Mouse (Mus musculus) megakaryocyte, embryonic 14.5 days (primary cell): ENCODE measurements around the gene Tmed2. TPM values are rescaled to one million over a fixed set of nuclear protein-coding genes. Genes with fewer than 3 reads are reported as not detected.
"Not testable (repeated sequence)": the region's sequence is repeated elsewhere in the genome, so short reads cannot be mapped to it uniquely, and the experiment has no call there.

Experiments used
- H3K27me3 ChIP-seq: replicated peaks from 2 replicates; pipeline ENCODE3; 2012; ENCODE audit warnings: inconsistent platforms
- H3K36me3 ChIP-seq: replicated peaks from 2 replicates; pipeline ENCODE3; 2012; ENCODE audit warnings: low read length, inconsistent platforms, mixed read lengths
- H3K4me1 ChIP-seq: 2 replicates; pipeline ENCODE4 v1.6.1; 2012; ENCODE audit warnings: inconsistent platforms
- H3K4me3 ChIP-seq: replicated peaks from 2 replicates; pipeline ENCODE3; 2012; ENCODE audit warnings: moderate library complexity, mild to moderate bottlenecking, inconsistent platforms
- H3K9me3 ChIP-seq: 2 replicates; pipeline ENCODE4 v1.6.1; 2012; ENCODE audit warnings: inconsistent platforms
- FLI1 ChIP-seq: IDR thresholded peaks from 2 replicates; pipeline ENCODE4 v1.6.1; 2012; ENCODE audit warnings: low read length, inconsistent platforms, mixed read lengths
- GATA1 ChIP-seq: IDR thresholded peaks from 3 replicates; pipeline ENCODE4 v1.6.1; 2012; ENCODE audit warnings: mixed read lengths, low read length, inconsistent platforms, borderline replicate concordance
- polyA plus RNA-seq: library from polyadenylated mRNA; stranded (reverse); fragments of >175 nt; gene quantifications from 2 replicates; pipeline ENCODE4 v1.2.3, GENCODE M21; 2012; ENCODE audit warnings: low replicate concordance; ENCODE audit not compliant: insufficient read depth

The Tmed2 gene
- polyA plus RNA-seq, 1 experiment, result 125 TPM

DNA sequence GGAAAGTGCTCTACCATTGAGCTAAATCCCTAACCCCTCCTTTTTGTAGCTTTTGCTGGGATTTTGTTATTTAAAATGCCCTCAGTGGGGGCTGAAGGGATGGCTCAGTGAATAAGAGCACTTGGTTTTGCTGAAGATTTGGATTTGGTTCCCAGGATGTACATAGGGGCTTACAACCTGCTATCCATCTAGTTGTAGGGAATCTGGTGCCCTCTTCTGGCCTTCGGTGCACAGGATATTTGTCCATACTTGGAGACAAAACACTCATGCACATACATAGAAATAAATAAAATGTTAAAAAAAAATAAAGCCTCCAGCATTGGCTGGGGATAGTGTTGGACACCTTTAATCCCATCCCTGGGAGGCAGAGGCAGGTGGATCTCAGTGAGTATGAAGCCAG lies 14.7 kb downstream of the Tmed2 start:
- peaks cover 65% of the 10 kb centered on the region for H3K36me3 ChIP-seq
- no peak overlapping the region for H3K4me3 ChIP-seq
- no peaks in the 10 kb centered on the region for H3K27me3 ChIP-seq
- no peaks in the 10 kb centered on the region for H3K9me3 ChIP-seq
- TF ChIP-seq FLI1, result no peak
- no peak for TF ChIP-seq GATA1
- H3K4me1 ChIP-seq, result peaks cover 37% of the 10 kb centered on the region

DNA sequence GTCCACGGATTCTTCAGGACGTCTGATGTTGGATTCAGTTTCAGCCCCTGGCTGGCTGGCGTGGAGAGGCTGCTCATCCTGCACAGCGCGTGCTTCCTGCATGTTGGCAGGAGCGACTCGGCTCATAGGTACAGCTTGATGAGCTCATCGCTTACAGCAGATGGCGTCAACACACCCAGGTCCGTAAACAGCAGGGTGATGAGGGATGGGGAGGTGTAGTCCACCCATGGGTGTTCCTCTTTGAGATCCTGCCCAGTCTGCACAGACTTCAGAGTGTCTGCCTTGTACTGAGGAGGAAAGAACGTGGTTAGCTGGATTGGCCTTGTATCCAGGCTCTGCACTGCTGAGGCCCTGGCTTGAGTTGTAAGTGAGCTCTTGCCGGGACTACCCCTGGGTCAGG lies 30.6 kb downstream of the Tmed2 start:
- Histone ChIP-seq H3K36me3 (peaks cover 100% of the 10 kb centered on the region), H3K4me3 (no peak overlapping the region), H3K9me3 (no peaks in the 10 kb centered on the region), H3K4me1 (peaks cover 16% of the 10 kb centered on the region), H3K27me3 (no peaks in the 10 kb centered on the region)
- no peak for TF ChIP-seq GATA1
- TF ChIP-seq FLI1, result no peak

DNA sequence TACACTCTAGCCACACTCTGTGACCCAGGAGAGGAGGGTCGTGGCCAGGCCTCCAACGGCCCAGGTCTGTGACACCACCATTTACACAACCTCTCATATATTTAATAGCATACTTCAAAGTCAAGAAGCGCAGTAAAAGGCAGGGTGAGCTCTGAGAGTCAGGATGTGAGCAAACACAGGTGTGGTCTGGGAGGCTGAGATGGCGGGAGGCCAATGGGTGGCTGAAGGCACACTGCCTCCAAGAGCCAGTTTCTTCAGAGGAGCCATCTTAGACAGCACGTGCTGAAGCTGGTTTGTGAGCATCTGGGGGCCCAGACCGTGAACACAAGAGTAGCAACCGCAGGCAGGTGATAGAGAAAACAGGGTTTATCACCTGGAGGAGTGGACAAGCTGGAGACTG lies 35.0 kb downstream of the Tmed2 start:
- no peaks in the 10 kb centered on the region for H3K9me3 ChIP-seq
- H3K4me3 ChIP-seq, result no peak overlapping the region
- peaks cover 49% of the 10 kb centered on the region for H3K4me1 ChIP-seq
- TF ChIP-seq FLI1 (no peak), GATA1 (no peak)
- H3K36me3 ChIP-seq, result peaks cover 72% of the 10 kb centered on the region
- H3K27me3 ChIP-seq, result no peaks in the 10 kb centered on the region

DNA sequence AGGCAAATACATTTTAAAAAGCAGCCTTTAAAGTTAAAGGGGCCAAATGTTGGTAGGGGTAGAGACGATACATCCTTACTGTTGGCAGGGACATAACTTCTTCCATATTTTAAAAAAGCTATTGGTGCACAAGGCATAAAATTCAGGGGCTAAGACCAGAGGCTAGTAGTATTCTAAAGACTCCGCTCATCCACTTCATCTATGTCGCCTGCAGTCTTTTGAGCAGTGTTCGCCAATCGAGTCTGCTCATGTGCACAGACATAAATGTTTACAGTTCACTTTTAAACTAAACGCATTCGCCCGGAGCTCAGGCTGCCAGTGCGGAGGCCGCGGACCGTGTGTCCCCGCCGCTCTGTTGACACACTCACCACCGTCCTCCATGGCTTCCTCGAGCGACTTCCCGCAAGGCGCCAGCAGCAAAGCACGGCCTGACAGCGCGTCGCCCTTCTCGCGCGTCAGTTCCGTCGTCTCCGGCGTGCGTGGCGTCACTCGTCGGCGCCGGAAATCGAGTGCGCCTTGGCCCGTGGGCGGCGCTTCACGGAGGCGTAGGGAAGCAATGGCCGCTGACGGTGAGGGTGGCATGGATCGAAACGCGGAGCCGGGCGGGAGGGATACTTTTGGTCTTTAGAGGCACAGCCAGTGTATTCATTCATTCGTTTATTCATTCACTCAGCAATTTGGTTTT lies 38.3 kb downstream of the Tmed2 start, which contains the start of the genes Eif2b1 and Gtf2h3:
Gene Eif2b1 (minus strand): TSS at position 499 of the 685 bp plus-strand sequence.
Gene Gtf2h3 (plus strand): TSS at position 508 of the 685 bp plus-strand sequence.
- Histone ChIP-seq H3K4me3 (peak within 1 kb of the TSS; percentile 97), H3K9me3 (no peaks in the 10 kb centered on the region), H3K27me3 (no peaks in the 10 kb centered on the region), H3K36me3 (peaks cover 57% of the 10 kb centered on the region), H3K4me1 (peaks cover 72% of the 10 kb centered on the region)
- TF ChIP-seq GATA1 (no peak), FLI1 (peak; percentile 57; the same call in 1 of the 2 replicates)

DNA sequence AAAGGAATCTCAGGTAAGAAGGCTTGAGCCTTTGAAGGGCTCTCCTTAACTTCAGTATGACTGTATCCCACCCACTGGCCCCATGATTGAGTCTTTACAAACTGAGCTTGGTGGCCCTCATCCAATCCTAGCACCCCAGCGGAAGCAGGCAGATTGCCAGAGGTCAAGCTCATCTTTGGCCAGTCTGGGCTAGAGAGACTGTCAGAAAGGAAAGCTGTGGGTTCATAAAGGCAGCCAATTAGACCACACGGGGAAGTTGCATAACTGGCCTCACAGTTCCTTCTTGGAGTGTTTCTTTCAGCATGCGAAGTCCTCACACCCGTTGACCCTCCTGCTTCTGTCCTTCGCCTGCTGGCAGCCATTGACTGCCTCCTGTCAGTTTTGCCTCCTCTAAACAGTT lies 42.0 kb downstream of the Tmed2 start:
- H3K9me3 ChIP-seq, result no peaks in the 10 kb centered on the region
- no peaks in the 10 kb centered on the region for H3K27me3 ChIP-seq
- no peak overlapping the region for H3K4me3 ChIP-seq
- H3K36me3 ChIP-seq, result peaks cover 55% of the 10 kb centered on the region
- TF ChIP-seq GATA1 (no peak), FLI1 (no peak)
- peaks cover 45% of the 10 kb centered on the region for H3K4me1 ChIP-seq

DNA sequence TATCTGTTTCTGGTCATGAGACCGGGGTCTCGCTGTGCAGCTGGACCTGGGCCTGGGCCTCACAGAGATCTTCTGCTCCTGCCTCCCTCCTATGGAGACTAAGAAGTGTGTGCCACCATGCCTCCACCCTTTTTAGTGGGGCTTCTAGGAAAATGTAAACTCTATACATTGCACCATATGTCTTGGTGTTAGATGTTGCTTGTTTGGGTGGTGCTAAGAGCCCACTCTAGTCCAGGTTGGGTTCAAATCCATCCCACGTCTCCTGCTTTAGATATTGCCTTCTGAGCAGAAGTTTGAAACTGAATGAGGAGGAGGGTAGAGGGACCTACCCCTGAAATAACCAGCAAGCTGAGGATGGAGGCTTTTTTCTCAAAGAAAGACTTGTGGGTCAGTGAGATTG lies 52.3 kb downstream of the Tmed2 start:
- no peaks in the 10 kb centered on the region for H3K9me3 ChIP-seq
- no peak overlapping the region for H3K4me3 ChIP-seq
- no peak for TF ChIP-seq GATA1
- no peak for TF ChIP-seq FLI1
- no peaks in the 10 kb centered on the region for H3K27me3 ChIP-seq
- H3K4me1 ChIP-seq, result no peaks in the 10 kb centered on the region
- peaks cover 90% of the 10 kb centered on the region for H3K36me3 ChIP-seq

DNA sequence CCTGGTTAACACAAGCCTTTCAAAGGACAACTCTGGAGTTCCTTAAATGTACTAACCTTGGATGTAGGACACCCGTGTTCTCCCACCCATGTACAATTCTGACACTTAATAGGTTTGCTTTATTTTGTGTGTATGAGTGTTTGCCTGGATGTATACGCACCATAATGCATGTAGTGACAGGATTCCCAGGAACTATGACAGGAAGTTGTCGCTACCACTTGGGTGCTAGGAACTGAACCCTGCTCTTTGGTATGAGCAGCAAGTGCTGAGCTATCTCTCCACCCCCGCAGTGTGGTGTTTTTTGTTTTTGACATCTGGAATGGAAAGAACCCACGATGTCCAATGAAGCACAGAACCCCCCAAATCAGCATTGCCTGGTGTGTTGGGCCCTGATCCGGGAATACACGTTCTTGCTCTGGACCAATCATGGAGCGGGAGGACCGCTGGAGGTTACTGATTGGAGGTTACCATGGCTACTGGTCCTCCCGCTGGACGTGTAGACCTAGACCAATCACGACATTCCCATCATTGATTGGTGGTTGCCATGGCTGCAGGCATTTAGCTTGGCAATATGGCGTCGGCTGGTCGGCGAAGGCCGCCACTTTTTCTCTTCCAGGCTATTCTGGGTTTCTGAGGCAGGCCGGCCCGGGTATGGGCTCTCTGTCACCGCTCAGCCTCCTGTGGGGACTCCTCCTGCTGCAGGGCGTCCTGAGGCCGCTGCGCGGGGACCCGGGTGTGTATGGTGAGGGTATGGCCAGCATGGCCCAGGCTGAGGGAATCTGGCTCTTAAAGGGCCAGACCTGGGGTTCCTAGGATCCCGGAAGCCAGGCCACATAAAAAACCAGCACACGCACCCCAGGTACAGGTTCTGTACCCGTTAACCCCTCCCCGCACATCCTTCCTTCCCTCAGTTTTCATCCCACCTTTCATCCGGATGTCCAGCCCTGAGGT lies 58.0 kb downstream of the Tmed2 start:
- Histone ChIP-seq H3K4me1 (peaks cover 17% of the 10 kb centered on the region; the same call in 1 of the 2 replicates), H3K36me3 (peaks cover 40% of the 10 kb centered on the region), H3K27me3 (no peaks in the 10 kb centered on the region), H3K4me3 (peak overlapping the region; percentile 84), H3K9me3 (peaks cover 11% of the 10 kb centered on the region)
- TF ChIP-seq FLI1, result no peak
- TF ChIP-seq GATA1, result no peak

DNA sequence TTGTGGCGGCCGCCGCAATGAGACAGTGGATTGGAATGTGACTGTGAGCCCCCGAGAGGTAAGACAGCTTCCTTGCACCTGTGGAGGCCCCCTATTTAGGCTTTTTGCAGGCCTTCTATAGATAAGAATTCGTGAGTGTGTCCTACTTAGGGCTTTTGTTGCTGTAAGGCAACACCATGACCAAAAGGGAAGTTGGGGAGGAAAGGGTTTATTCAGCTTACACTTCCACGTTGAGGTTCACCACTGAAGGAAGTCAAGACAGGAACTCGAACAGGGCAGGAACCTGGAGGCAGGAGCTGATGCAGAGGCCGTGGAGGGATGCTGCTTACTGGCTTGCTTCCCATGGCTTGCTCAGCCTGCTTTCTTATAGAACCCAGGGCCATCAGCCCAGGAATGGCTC lies 59.2 kb downstream of the Tmed2 start:
- Histone ChIP-seq H3K9me3 (peaks cover 11% of the 10 kb centered on the region), H3K36me3 (peaks cover 28% of the 10 kb centered on the region), H3K4me1 (peaks cover 25% of the 10 kb centered on the region)
- not testable (repeated sequence) for H3K4me3 ChIP-seq, H3K27me3 ChIP-seq

Other genes with a start within 250 kb of the Tmed2 start
- 1.8 TPM in 1 of 2 replicates, not detected in the other for gene Mphosph9, start 212.7 kb upstream of the Tmed2 start, polyA plus RNA-seq
- gene 2810006K23Rik, start 212.6 kb upstream of the Tmed2 start, polyA plus RNA-seq, result 1.7 and 5.7 TPM in 2 replicates
- 125 and 160 TPM in 2 replicates for gene Cdk2ap1, start 177.6 kb upstream of the Tmed2 start, polyA plus RNA-seq
- gene Sbno1, start 114.7 kb upstream of the Tmed2 start, polyA plus RNA-seq, result 4.3 and 5.8 TPM in 2 replicates
- gene Kmt5a, start 100.8 kb upstream of the Tmed2 start, polyA plus RNA-seq, result 134 and 294 TPM in 2 replicates
- 26.5 and 65.3 TPM in 2 replicates for gene Rilpl2, start 62.3 kb upstream of the Tmed2 start, polyA plus RNA-seq
- gene Snrnp35, start 57.6 kb upstream of the Tmed2 start, polyA plus RNA-seq, result 8.7 and 27.1 TPM in 2 replicates
- 0.75 and 11.4 TPM in 2 replicates for gene Rilpl1, start 9.3 kb upstream of the Tmed2 start, polyA plus RNA-seq
- gene Ddx55, start 12.2 kb downstream of the Tmed2 start, polyA plus RNA-seq, result 4.6 and 7.1 TPM in 2 replicates
- 8.4 and 10.9 TPM in 2 replicates for gene Eif2b1, start 38.4 kb downstream of the Tmed2 start, polyA plus RNA-seq
- 3.1 TPM in 1 of 2 replicates, not detected in the other for gene Gtf2h3, start 38.4 kb downstream of the Tmed2 start, polyA plus RNA-seq
- 24.2 and 43.3 TPM in 2 replicates for gene Atp6v0a2, start 87.9 kb downstream of the Tmed2 start, polyA plus RNA-seq
- 0.09 and 0.93 TPM in 2 replicates for gene Dnah10, start 184.4 kb downstream of the Tmed2 start, polyA plus RNA-seq